Mouse (Mus musculus): ENCODE measurements around the gene Drap1.

Gene Drap1

DNA sequence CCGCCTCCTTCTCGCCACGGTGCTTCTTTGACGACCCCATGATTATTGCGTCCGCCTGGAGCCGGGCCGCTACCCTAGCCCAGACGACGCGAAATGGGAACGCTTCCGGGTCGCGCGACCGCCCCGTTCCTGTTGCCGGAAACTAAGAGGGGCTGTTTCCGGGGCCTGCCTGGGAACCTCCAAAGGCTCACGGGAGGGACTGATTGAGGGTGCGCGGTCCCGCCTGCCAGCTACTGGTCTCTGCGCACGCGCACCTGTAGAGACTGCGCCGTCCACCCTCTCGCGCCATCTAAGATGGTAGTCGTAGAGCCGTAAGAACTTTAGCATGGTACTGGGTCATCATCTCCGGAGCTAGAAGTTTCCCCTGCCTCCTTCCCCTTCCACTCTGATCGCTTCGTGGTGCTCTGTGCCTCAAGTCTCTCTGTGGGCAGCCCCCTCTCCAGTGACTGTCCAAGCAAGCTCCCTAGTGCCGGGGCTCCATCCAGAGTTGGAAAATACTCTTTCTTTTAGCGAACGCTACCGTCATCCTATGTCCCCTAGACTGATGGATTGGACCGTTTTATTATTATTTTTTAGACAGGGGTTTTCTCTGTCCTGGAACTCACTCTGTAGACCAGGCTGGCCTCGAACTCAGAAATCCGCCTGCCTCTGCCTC is 36.1 kb downstream of the Drap1 start, which contains the start of gene Sart1:
Gene Sart1 (minus strand): TSS at position 116 of the 655 bp plus-strand sequence.
- CTCF ChIA-PET: interaction anchor here (0.6 kb wide), 1 partner anchor 96 kb away, joined by 3 read pairs; no protein-coding TSS in a partner anchor

- CTCF ChIA-PET: interaction anchor here (0.6 kb wide), 1 partner anchor 95 kb away, joined by 3 read pairs; no protein-coding TSS in a partner anchor
Measured at GRCm38 (mm10) chr19:5388011-5388441, 36.8 kb downstream of the Drap1 start.

- CTCF ChIA-PET: no interaction called here
Measured at GRCm38 (mm10) chr19:5384715-5385114, 40.1 kb downstream of the Drap1 start.

DNA sequence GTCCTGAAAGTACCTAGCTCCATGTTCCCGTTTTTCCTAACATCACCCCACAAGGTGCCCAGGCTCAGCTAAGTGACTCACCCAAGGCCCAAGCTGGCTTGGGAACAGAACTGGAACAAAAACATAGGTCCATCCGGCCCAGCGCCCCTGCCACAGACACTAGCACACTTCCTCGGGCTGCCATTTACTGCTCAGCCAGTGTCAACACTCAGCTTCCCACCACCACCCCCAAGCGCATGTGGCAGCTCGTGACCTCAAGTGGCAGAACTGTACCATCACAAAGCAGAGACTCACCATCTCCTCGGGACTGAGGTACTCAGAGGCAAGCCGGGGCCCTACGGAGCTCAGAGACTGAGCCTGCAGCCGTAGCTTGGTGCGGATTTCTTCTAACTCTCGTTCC is 41.5 kb downstream of the Drap1 start:
- CTCF ChIA-PET: no interaction called here

GRCm38 (mm10) chr19:5377446-5377845 is 47.3 kb downstream of the Drap1 start:
- CTCF ChIA-PET: no interaction called here

- CTCF ChIA-PET: no interaction called here
Measured at GRCm38 (mm10) chr19:5374748-5375147, 50.0 kb downstream of the Drap1 start.

DNA sequence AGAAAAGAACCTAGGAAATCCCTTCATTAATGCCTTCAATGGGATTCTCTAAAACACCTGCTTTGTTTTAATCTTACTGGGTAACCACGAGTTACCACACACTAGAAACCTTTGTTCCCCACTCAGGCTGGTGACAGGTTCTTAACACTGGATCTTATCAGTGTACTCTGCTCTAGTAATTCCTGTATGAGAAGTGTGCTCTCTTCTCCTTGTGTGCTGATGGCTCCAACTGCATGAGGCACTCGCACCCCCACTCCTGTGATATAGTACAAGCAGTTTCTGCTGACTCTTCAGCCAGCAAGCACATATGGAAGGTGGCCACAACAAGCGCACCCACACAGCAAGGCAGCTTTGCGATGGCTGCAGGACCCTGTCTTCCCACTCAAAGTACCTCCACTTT is 50.6 kb downstream of the Drap1 start:
- CTCF ChIA-PET: no interaction called here
